Mouse (Mus musculus) right cerebral cortex, adult 2 months (tissue): ENCODE results near the gene Uba6.

ENCODE experiments used
- DNase-seq, 2 experiments: peaks; one replicate each; pipeline ENCODE4 v3.0.0; 2021 to 2022; ENCODE audit warnings: low spot score in 2 of 2

Gene Uba6

GRCm38 (mm10) chr5:86072756-86073386 is 99.7 kb downstream of the Uba6 start:
- no peak for DNase-seq

- no peak for DNase-seq
These were observed 101.1 kb downstream of the Uba6 start, which contains the start of gene Stap1 for GRCm38 (mm10) chr5:86071538-86071937. Stap1 (plus strand) TSS chr5:86071746.

GRCm38 (mm10) chr5:86069121-86069520 is 103.5 kb downstream of the Uba6 start:
- no peak for DNase-seq

GRCm38 (mm10) chr5:86068451-86068850 is 104.2 kb downstream of the Uba6 start:
- no peak for DNase-seq

GRCm38 (mm10) chr5:86066551-86066929 is 106.1 kb downstream of the Uba6 start:
- DNase-seq, result peak; percentile 93 to 97

GRCm38 (mm10) chr5:86065876-86066550 is 106.6 kb downstream of the Uba6 start:
- no peak for DNase-seq

- peak; percentile 91 to 94 for DNase-seq
These were observed 107.3 kb downstream of the Uba6 start, which contains the start of gene Cenpc1 for GRCm38 (mm10) chr5:86065101-86065875. Cenpc1 (minus strand) TSS chr5:86065583.

- DNase-seq, result no peak
These were observed 109.1 kb downstream of the Uba6 start for GRCm38 (mm10) chr5:86063501-86063900.
